Mouse (Mus musculus) kidney, embryonic 15.5 days (tissue): ENCODE measurements around the gene Ctdnep1. TPM values are rescaled to one million over a fixed set of nuclear protein-coding genes. Genes with fewer than 3 reads are reported as not detected.

ENCODE experiments used
- ATAC-seq: fragments of 200-750 bp; cut with Nextera tagmentation; replicated peaks from 2 replicates; pipeline ENCODE4 v1.8.0; 2017; ENCODE audit warnings: moderate TSS enrichment; ENCODE audit not compliant: low FRiP score
- H3K27ac ChIP-seq: fragments of 300-500 bp; sonication (generic); 2 replicates; pipeline ENCODE4 v1.5.1; 2015; ENCODE audit warnings: mild to moderate bottlenecking, inconsistent platforms
- H3K27me3 ChIP-seq: fragments of 300-500 bp; sonication (generic); 2 replicates; pipeline ENCODE4 v1.6.1; 2015; ENCODE audit warnings: inconsistent platforms
- H3K36me3 ChIP-seq: fragments of 300-500 bp; sonication (generic); 2 replicates; pipeline ENCODE4 v1.6.1; 2015; ENCODE audit warnings: inconsistent platforms
- H3K4me1 ChIP-seq: fragments of 300-500 bp; sonication (generic); 2 replicates; pipeline ENCODE4 v1.6.1; 2015; ENCODE audit warnings: inconsistent platforms
- H3K4me2 ChIP-seq: fragments of 300-500 bp; sonication (generic); 2 replicates; pipeline ENCODE4 v1.6.1; 2015; ENCODE audit warnings: moderate library complexity, mild to moderate bottlenecking, inconsistent platforms
- H3K4me3 ChIP-seq: fragments of 300-500 bp; sonication (generic); replicated peaks from 2 replicates; pipeline ENCODE4 v1.5.1; 2015; ENCODE audit warnings: mild to moderate bottlenecking, inconsistent platforms
- H3K9ac ChIP-seq: fragments of 300-500 bp; sonication (generic); 2 replicates; pipeline ENCODE4 v1.6.1; 2015; ENCODE audit warnings: mild to moderate bottlenecking, inconsistent platforms
- H3K9me3 ChIP-seq: fragments of 300-500 bp; sonication (generic); replicated peaks from 2 replicates; pipeline ENCODE4 v1.6.1; 2016; ENCODE audit warnings: inconsistent platforms
- WGBS: fragments of 180-500 bp; shearing (Covaris S2); methylation state at CpG from one replicate; pipeline ENCODE4 v1.1.7; 2015; ENCODE audit warnings: mixed read lengths; 5-methylcytosine and 5-hydroxymethylcytosine counted together
- polyA plus RNA-seq: library from polyadenylated mRNA; unstranded; fragments of >200 nt; fragmentation: Nextera tagmentation; extraction: Ambion mirVana; gene quantifications from 2 replicates; pipeline ENCODE4 v1.2.1, GENCODE M21; 2015

Gene Ctdnep1
- polyA plus RNA-seq, 1 experiment from 2014 or later = 31.7 TPM

- Histone ChIP-seq H3K9me3 (no peaks in the 10 kb centered on the region), H3K4me2 (peak overlapping the region; percentile 81), H3K4me3 (peak overlapping the region; percentile 88), H3K4me1 (peaks cover 58% of the 10 kb centered on the region), H3K27me3 (no peaks in the 10 kb centered on the region), H3K36me3 (peaks cover 43% of the 10 kb centered on the region), H3K27ac (peak overlapping the region; percentile 99), H3K9ac (peak overlapping the region; percentile 88)
- no peak for ATAC-seq
- WGBS = 13% methylated on average over 8 of the region's 8 CpGs
Observed at GRCm38 (mm10) chr11:70001159-70001558, 20.2 kb downstream of the Ctdnep1 start.

- no peaks in the 10 kb centered on the region for H3K9me3 ChIP-seq
- peaks cover 50% of the 10 kb centered on the region for H3K36me3 ChIP-seq
- peak overlapping the region; percentile 81 for H3K4me2 ChIP-seq
- H3K9ac ChIP-seq = peak overlapping the region; percentile 88; the same call in 1 of the 2 replicates
- peak overlapping the region; percentile 88 for H3K4me3 ChIP-seq
- no peaks in the 10 kb centered on the region for H3K27me3 ChIP-seq
- peaks cover 58% of the 10 kb centered on the region for H3K4me1 ChIP-seq
- no peak for ATAC-seq
- no peak overlapping the region for H3K27ac ChIP-seq
Observed at GRCm38 (mm10) chr11:70001865-70002264, 20.9 kb downstream of the Ctdnep1 start.

DNA sequence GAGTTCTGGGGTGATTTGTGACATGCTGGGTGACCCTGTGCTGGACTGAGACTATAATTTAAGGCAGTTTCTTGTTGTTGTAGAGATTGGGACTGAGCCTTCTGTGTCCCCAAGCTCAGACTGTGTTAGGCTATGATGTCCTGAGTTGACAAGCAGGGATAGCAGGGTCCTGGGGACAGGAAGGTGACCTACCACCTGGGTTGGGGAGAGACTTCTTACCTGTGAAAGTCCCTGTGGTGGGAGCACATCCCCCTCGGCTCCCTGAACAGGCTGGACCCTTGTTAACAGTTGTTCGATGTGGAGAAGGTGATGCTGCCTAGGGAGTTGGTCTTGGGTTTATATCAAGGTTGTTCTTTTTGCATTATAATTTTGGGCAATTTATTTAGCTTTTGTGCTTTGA, 21.5 kb downstream of the Ctdnep1 start:
- no peaks in the 10 kb centered on the region for H3K27me3 ChIP-seq
- no peak overlapping the region for H3K9ac ChIP-seq
- no peak overlapping the region for H3K27ac ChIP-seq
- H3K4me1 ChIP-seq = peaks cover 55% of the 10 kb centered on the region
- H3K36me3 ChIP-seq = peaks cover 56% of the 10 kb centered on the region
- 90% methylated on average over 2 of the region's 2 CpGs for WGBS
- H3K4me3 ChIP-seq = peak overlapping the region; percentile 88; the same call in 1 of the 2 replicates
- H3K9me3 ChIP-seq = no peaks in the 10 kb centered on the region
- H3K4me2 ChIP-seq = peak overlapping the region; percentile 81
- no peak for ATAC-seq

GRCm38 (mm10) chr11:70005521-70005920, 24.6 kb downstream of the Ctdnep1 start:
- Histone ChIP-seq H3K36me3 (peaks cover 61% of the 10 kb centered on the region), H3K4me3 (no peak overlapping the region; the same call in 1 of the 2 replicates), H3K27me3 (no peaks in the 10 kb centered on the region), H3K27ac (no peak overlapping the region), H3K4me2 (no peak overlapping the region), H3K9ac (no peak overlapping the region), H3K9me3 (no peaks in the 10 kb centered on the region), H3K4me1 (peaks cover 30% of the 10 kb centered on the region)
- ATAC-seq = no peak
- WGBS = 64% methylated on average over 5 of the region's 5 CpGs

- no peak overlapping the region for H3K4me2 ChIP-seq
- H3K9ac ChIP-seq = no peak overlapping the region
- H3K27ac ChIP-seq = no peak overlapping the region
- peaks cover 90% of the 10 kb centered on the region for H3K36me3 ChIP-seq
- no peak for ATAC-seq
- no peak overlapping the region for H3K4me3 ChIP-seq
- WGBS = 78% methylated on average over 6 of the region's 6 CpGs
- H3K4me1 ChIP-seq = peaks cover 16% of the 10 kb centered on the region
- H3K9me3 ChIP-seq = no peaks in the 10 kb centered on the region
- H3K27me3 ChIP-seq = no peaks in the 10 kb centered on the region
Observed at GRCm38 (mm10) chr11:70010033-70010432, 29.1 kb downstream of the Ctdnep1 start.

DNA sequence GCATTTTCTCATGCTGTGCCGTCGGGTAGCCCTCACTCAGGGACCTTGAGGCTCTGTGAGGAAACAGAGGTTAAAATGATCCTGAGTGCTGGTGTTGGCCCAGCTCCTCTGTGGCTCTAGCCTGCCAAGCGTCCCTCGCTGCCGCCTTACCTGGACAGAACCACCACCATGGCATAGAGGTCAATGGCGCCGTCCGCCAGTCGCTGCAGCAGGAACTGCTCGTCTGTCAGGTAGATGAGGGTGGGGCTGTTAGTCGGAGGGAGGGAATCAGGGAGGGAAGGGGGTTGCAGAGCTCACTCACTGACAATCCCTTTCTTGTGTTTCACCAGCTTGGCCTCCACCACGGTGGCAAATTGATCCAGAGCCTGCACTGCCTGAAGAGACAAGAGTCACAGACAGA, 29.6 kb downstream of the Ctdnep1 start:
- Histone ChIP-seq H3K9ac (no peak overlapping the region), H3K4me2 (no peak overlapping the region), H3K9me3 (no peaks in the 10 kb centered on the region), H3K36me3 (peaks cover 85% of the 10 kb centered on the region), H3K27ac (no peak overlapping the region), H3K27me3 (no peaks in the 10 kb centered on the region), H3K4me1 (peaks cover 20% of the 10 kb centered on the region), H3K4me3 (no peak overlapping the region)
- 82% methylated on average over 12 of the region's 12 CpGs for WGBS
- no peak for ATAC-seq

DNA sequence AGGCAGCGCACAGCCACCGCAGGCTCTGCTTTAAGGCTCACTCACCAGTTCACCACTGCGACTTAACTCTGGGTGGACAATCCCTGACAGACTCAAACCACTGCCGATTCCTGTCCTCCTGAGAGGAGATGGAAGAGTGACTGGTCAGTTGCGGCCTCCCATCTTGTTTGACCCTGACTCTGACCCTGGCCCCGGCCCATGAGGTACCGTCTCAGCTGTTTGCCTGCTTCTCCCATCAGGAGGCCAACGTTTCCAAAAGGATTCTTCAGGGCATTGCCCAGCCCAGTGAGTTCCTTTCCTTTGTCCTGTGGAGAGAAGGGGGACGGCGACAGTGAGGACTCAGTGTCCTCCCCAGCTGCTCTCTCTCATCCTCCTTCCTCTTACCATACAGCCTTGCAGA, 30.0 kb downstream of the Ctdnep1 start:
- WGBS = 86% methylated on average over 10 of the region's 10 CpGs
- no peak overlapping the region for H3K27ac ChIP-seq
- H3K36me3 ChIP-seq = peaks cover 81% of the 10 kb centered on the region
- H3K4me2 ChIP-seq = no peak overlapping the region
- H3K4me3 ChIP-seq = no peak overlapping the region
- ATAC-seq = no peak
- H3K9ac ChIP-seq = no peak overlapping the region
- H3K4me1 ChIP-seq = peaks cover 22% of the 10 kb centered on the region
- H3K27me3 ChIP-seq = no peaks in the 10 kb centered on the region
- no peaks in the 10 kb centered on the region for H3K9me3 ChIP-seq

DNA sequence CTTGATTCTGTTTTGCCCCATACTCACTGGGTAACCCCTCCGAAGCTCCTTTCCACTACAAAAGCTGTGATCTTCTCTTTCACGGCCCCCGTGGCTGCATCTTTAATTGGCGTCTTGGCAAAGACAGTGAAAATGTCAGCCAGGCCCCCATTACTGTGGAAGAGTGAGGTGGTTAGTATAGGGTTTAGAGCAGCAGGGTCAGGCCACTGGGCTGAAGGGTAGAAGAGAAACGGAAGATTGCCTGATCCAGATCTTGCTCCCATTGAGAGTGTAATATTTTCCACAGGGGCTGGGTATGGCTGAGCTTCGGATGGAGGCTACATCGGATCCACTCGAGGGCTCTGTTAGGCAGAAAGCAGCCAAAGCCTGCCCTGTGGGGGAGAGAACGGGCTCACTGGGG, 32.0 kb downstream of the Ctdnep1 start:
- ATAC-seq = no peak
- H3K4me2 ChIP-seq = no peak overlapping the region
- H3K27me3 ChIP-seq = no peaks in the 10 kb centered on the region

GRCm38 (mm10) chr11:70013408-70013807, 32.5 kb downstream of the Ctdnep1 start:
- WGBS = 91% methylated on average over 3 of the region's 3 CpGs
- no peak for ATAC-seq
- no peak overlapping the region for H3K4me2 ChIP-seq
- no peak overlapping the region for H3K27ac ChIP-seq
- H3K27me3 ChIP-seq = no peaks in the 10 kb centered on the region
- peaks cover 57% of the 10 kb centered on the region for H3K36me3 ChIP-seq
- H3K4me3 ChIP-seq = no peak overlapping the region
- H3K9ac ChIP-seq = no peak overlapping the region
- no peaks in the 10 kb centered on the region for H3K9me3 ChIP-seq
- H3K4me1 ChIP-seq = peaks cover 39% of the 10 kb centered on the region

More for the DNA sequence above, 32.0 kb downstream of the Ctdnep1 start:
- H3K27ac ChIP-seq = no peak overlapping the region
- H3K4me1 ChIP-seq = peaks cover 36% of the 10 kb centered on the region
- no peak overlapping the region for H3K9ac ChIP-seq
- peaks cover 62% of the 10 kb centered on the region for H3K36me3 ChIP-seq
- no peak overlapping the region for H3K4me3 ChIP-seq
- no peaks in the 10 kb centered on the region for H3K9me3 ChIP-seq
- WGBS = 87% methylated on average over 9 of the region's 9 CpGs

DNA sequence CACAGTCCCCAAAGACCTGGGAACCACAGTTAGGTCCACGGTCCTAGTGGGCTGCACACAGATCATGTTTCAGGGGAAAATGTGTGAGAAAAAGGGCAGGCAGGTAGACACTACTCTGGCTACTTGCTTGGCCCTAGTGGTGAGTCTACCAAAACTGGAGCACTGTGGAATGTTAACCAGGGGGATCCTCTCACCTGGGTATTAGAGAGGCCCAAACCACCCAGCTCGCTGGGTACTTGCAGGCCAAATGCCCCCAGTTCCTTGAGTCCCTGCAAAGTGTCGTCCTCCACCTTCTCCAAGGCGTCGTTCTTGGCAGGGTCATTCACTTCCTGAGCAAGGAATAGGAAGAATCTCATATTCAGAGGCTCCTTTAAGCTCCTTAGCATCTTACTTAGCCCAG, 33.1 kb downstream of the Ctdnep1 start:
- Histone ChIP-seq H3K9me3 (no peaks in the 10 kb centered on the region), H3K27ac (peak overlapping the region; percentile 82), H3K36me3 (peaks cover 50% of the 10 kb centered on the region), H3K9ac (no peak overlapping the region), H3K4me1 (peaks cover 45% of the 10 kb centered on the region), H3K4me2 (peak overlapping the region; percentile 91), H3K27me3 (no peaks in the 10 kb centered on the region), H3K4me3 (peak overlapping the region; percentile 65; the same call in 1 of the 2 replicates)
- WGBS = 47% methylated on average over 5 of the region's 5 CpGs
- ATAC-seq = no peak

DNA sequence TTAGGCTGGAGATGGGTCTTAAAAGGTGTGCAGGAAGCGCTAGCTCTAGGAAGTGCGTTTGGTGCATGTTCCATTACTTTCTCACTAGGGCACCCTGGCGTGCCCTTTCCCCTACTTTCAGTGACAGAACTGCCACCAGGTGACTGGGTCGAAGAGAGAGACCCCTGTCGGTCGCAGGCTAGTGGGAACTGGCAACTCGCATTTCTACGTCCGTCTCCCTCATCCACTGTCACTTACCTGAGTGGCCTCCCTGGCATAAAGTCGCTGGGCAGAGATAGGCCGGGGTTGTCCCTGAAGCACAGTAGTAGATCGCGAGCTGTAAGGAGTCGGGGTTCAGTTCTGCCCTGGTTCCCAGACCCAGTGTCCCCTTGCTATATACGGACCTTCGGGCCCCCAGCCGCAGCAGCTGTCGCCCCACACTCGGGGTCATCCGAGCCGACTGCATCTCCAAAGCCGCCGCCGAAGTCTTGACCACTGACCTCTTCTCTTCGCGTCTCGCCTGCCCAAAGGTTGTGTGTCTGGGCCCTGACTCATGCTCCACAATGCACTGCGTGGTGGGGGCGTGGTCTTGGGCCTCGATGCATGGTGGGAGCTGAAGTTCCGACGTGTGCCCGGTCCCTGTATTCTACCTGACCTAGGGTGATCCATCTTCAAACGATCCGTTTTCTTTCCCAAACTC, 34.1 kb downstream of the Ctdnep1 start, which contains the start of gene Acadvl:
Acadvl (minus strand) TSS at position 532 of the 679 bp plus-strand sequence.
- WGBS = under 1% methylated on average over 35 of the region's 35 CpGs
- no peaks in the 10 kb centered on the region for H3K27me3 ChIP-seq
- H3K4me3 ChIP-seq = peak within 1 kb of the TSS; percentile 65

GRCm38 (mm10) chr11:70015677-70016076, 34.7 kb downstream of the Ctdnep1 start:
- WGBS = 67% methylated on average over 6 of the region's 6 CpGs
- Histone ChIP-seq H3K4me2 (peak overlapping the region; percentile 91), H3K4me3 (peak overlapping the region; percentile 65), H3K27ac (peak overlapping the region; percentile 82; the same call in 1 of the 2 replicates), H3K4me1 (peaks cover 62% of the 10 kb centered on the region), H3K9me3 (no peaks in the 10 kb centered on the region), H3K27me3 (no peaks in the 10 kb centered on the region), H3K36me3 (peaks cover 34% of the 10 kb centered on the region), H3K9ac (0 out of 2 replicates have a peak overlapping the region, but pooled peaks have one; percentile 79)
- no peak for ATAC-seq

More for the DNA sequence above, 34.1 kb downstream of the Ctdnep1 start, which contains the start of gene Acadvl:
- no peaks in the 10 kb centered on the region for H3K9me3 ChIP-seq
- peak within 1 kb of the TSS; percentile 79 for H3K9ac ChIP-seq
- H3K4me1 ChIP-seq = peaks cover 55% of the 10 kb centered on the region
- ATAC-seq = peak; percentile 85
- peak within 1 kb of the TSS; percentile 82 for H3K27ac ChIP-seq
- H3K4me2 ChIP-seq = peak within 1 kb of the TSS; percentile 91
- H3K36me3 ChIP-seq = peaks cover 41% of the 10 kb centered on the region
